Mouse (Mus musculus) liver, embryonic 16.5 days (tissue): ENCODE data around the gene Ptpn22. TPM values are rescaled to one million over a fixed set of nuclear protein-coding genes. Genes with fewer than 3 reads are reported as not detected.
"Not testable (repeated sequence)": the region's sequence is repeated elsewhere in the genome, so short reads cannot be mapped to it uniquely, and the experiment has no call there.

Source experiments
- ATAC-seq: fragments of 200-750 bp; cut with Nextera tagmentation; 2 replicates; pipeline ENCODE4 v1.8.0; 2017; ENCODE audit warnings: low read depth, mild to moderate bottlenecking, moderate number of reproducible peaks, moderate library complexity
- H3K27ac ChIP-seq: fragments of 300-500 bp; sonication (generic); 2 replicates; pipeline ENCODE4 v1.5.1; 2014; ENCODE audit warnings: mild to moderate bottlenecking, low read length
- H3K27me3 ChIP-seq: fragments of 300-500 bp; sonication (generic); 2 replicates; pipeline ENCODE4 v1.6.1; 2014; ENCODE audit warnings: low read depth, low read length, mixed read lengths; ENCODE audit not compliant: control insufficient read depth, insufficient read depth
- H3K36me3 ChIP-seq: fragments of 300-500 bp; sonication (generic); 2 replicates; pipeline ENCODE4 v1.6.1; 2014; ENCODE audit warnings: mild to moderate bottlenecking; ENCODE audit not compliant: control insufficient read depth, insufficient read depth
- H3K4me1 ChIP-seq: fragments of 300-500 bp; sonication (generic); 2 replicates; pipeline ENCODE4 v1.6.1; 2014; ENCODE audit warnings: low read depth, low read length, mixed read lengths; ENCODE audit not compliant: control insufficient read depth
- H3K4me2 ChIP-seq: fragments of 300-500 bp; sonication (generic); 2 replicates; pipeline ENCODE4 v1.6.1; 2014; ENCODE audit warnings: low read depth, low read length, mixed read lengths
- H3K4me3 ChIP-seq: fragments of 300-500 bp; sonication (generic); 2 replicates; pipeline ENCODE4 v1.5.1; 2014; ENCODE audit warnings: low read depth, mild to moderate bottlenecking, low read length
- H3K9ac ChIP-seq: fragments of 300-500 bp; sonication (generic); 2 replicates; pipeline ENCODE4 v1.6.1; 2014; ENCODE audit warnings: low read depth, low read length
- H3K9me3 ChIP-seq: fragments of 300-500 bp; sonication (generic); replicated peaks from 2 replicates; pipeline ENCODE4 v1.6.1; 2016; ENCODE audit warnings: low read length; ENCODE audit not compliant: control insufficient read depth
- WGBS: fragments of 180-500 bp; shearing (Covaris S2); extraction: QIAGEN DNeasy Blood & Tissue Kit; methylation state at CpG from one replicate; pipeline ENCODE4 v1.1.7; 2014; ENCODE audit not compliant: insufficient replicate concordance; 5-methylcytosine and 5-hydroxymethylcytosine counted together
- polyA plus RNA-seq: library from polyadenylated mRNA; unstranded; fragments of >200 nt; fragmentation: Nextera tagmentation; extraction: Ambion mirVana; gene quantifications from 2 replicates; pipeline ENCODE4 v1.2.1, GENCODE M21; 2015

The Ptpn22 gene
- 3.0 and 3.8 TPM in 2 replicates for polyA plus RNA-seq

GRCm38 (mm10) chr3:103858881-103859801, at the start of gene Ptpn22:
Gene Ptpn22 (plus strand): TSS chr3:103859795.
- peak within 1 kb of the TSS; percentile 82 for H3K27ac ChIP-seq
- no peaks in the 10 kb centered on the region for H3K9me3 ChIP-seq
- H3K36me3 ChIP-seq = no peaks in the 10 kb centered on the region
- H3K4me3 ChIP-seq = peak within 1 kb of the TSS; percentile 41
- peak within 1 kb of the TSS; percentile 17 for H3K4me2 ChIP-seq
- no peaks in the 10 kb centered on the region for H3K27me3 ChIP-seq
- peak; percentile 63 for ATAC-seq
- WGBS = 19% methylated on average over 12 of the region's 12 CpGs
- 0 out of 2 replicates have a peak within 1 kb of the TSS, but pooled peaks have one; percentile 5 for H3K9ac ChIP-seq
- H3K4me1 ChIP-seq = no peaks in the 10 kb centered on the region; the same call in 1 of the 2 replicates

DNA sequence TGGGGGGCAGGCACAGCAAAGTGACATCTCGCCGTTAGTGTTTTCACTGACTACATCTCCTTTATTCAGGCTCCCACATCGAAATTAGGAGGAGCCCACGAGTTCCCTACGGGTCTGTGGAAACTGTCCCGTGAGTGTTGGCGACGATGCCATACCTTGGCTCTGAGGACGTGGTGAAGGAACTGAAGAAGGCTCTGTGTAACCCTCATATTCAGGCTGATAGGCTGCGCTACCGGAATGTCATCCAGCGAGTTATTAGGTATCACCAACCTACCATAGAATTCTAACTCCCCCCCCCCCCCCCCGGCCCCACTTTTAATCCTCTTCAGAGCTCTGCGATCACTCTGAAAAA, 49.8 kb upstream of the Ptpn22 start:
- Histone ChIP-seq H3K9me3 (no peaks in the 10 kb centered on the region), H3K4me2 (peak overlapping the region; percentile 76), H3K27ac (peak overlapping the region; percentile 99), H3K36me3 (peaks cover 28% of the 10 kb centered on the region), H3K4me1 (peaks cover 38% of the 10 kb centered on the region), H3K4me3 (peak overlapping the region; percentile 94), H3K9ac (peak overlapping the region; percentile 96), H3K27me3 (no peaks in the 10 kb centered on the region)
- ATAC-seq = peak; percentile 49
- WGBS = 1% methylated on average over 14 of the region's 14 CpGs

DNA sequence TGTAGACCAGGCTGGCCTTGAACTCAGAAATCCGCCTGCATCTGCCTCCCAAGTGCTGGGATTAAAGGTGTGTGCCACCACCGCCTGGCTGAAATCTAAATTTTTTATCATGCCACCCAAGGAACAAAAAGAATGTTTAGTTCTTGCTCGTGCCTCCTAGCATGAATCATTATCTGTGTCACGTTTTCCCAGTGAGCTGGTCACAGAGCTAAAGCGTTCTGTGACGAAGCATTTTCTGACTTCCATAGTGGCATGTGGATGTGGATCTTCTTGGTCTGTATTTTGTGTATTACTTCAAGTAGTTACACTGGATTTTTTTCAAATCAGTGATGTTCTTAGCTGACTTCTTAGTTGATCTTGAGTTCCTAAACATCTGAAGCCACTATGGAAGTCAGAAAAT, 48.6 kb upstream of the Ptpn22 start:
- Histone ChIP-seq H3K27ac (peak overlapping the region; percentile 83), H3K4me2 (peak overlapping the region; percentile 76), H3K36me3 (peaks cover 31% of the 10 kb centered on the region), H3K4me3 (peak overlapping the region; percentile 94), H3K4me1 (peaks cover 30% of the 10 kb centered on the region), H3K9ac (peak overlapping the region; percentile 37; the same call in 1 of the 2 replicates), H3K27me3 (no peaks in the 10 kb centered on the region), H3K9me3 (no peaks in the 10 kb centered on the region)
- ATAC-seq = peak; percentile 22; the same call in 1 of the 2 replicates
- 58% methylated on average over 6 of the region's 6 CpGs for WGBS

DNA sequence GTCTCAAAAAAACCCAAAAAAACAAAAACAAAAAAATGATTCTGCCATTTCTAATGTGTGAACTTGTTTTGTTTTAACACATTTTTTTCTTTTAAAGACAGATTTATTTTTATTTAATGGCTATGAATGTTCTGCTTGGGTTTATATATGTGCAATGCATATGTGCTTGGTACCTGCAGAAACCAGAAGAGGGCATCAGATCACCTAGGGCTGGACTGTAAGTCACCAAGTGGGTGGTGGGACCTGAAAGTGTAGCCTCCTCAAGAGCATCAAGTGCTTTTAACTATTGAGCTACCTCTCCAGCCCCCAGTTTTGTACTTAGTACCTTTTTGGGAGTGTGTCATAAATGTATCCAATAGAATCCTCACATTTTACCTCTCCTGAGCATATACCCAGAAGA, 32.0 kb upstream of the Ptpn22 start:
- no peak overlapping the region for H3K4me3 ChIP-seq
- no peak overlapping the region for H3K27ac ChIP-seq
- no peaks in the 10 kb centered on the region for H3K27me3 ChIP-seq
- H3K4me1 ChIP-seq = peaks cover 8% of the 10 kb centered on the region
- H3K4me2 ChIP-seq = no peak overlapping the region
- H3K36me3 ChIP-seq = no peaks in the 10 kb centered on the region; the same call in 1 of the 2 replicates
- no peak overlapping the region for H3K9ac ChIP-seq
- H3K9me3 ChIP-seq = no peaks in the 10 kb centered on the region
- ATAC-seq = no peak

- Histone ChIP-seq H3K4me3 (no peak overlapping the region), H3K36me3 (no peaks in the 10 kb centered on the region), H3K4me2 (no peak overlapping the region), H3K27me3 (no peaks in the 10 kb centered on the region), H3K9me3 (no peaks in the 10 kb centered on the region), H3K4me1 (peaks cover 12% of the 10 kb centered on the region), H3K27ac (no peak overlapping the region), H3K9ac (no peak overlapping the region)
- no peak for ATAC-seq
- 78% methylated on average over 3 of the region's 3 CpGs for WGBS
Observed at GRCm38 (mm10) chr3:103829036-103829435, 30.6 kb upstream of the Ptpn22 start.

GRCm38 (mm10) chr3:103830681-103831080, 28.9 kb upstream of the Ptpn22 start:
- H3K4me1 ChIP-seq = peaks cover 12% of the 10 kb centered on the region
- not testable (repeated sequence) for H3K27me3 ChIP-seq, H3K9ac ChIP-seq, H3K4me2 ChIP-seq, H3K9me3 ChIP-seq, ATAC-seq, H3K4me3 ChIP-seq, H3K27ac ChIP-seq, H3K36me3 ChIP-seq
- 74% methylated on average over 1 of the region's 1 CpGs for WGBS

DNA sequence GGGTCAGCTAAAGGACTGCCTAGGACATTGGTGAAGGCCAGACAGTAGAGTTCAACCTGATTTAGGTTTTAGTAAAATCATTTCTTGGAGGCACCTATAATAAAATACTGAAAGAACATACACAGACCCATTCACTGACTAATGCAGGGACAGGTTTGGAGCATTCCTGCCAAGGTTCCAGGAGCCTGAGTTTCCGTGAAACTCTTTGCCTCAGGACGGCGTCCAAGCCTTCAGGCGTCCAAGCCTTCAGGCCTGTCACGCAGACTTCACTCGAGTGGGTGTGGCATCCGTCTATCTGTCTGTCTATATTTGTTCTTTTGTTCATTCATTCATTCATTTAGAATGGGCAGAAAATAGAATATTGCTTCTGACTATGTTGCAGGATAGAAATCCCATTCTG, 28.4 kb upstream of the Ptpn22 start:
- H3K4me1 ChIP-seq = peaks cover 12% of the 10 kb centered on the region
- no peaks in the 10 kb centered on the region for H3K27me3 ChIP-seq
- no peak overlapping the region for H3K4me3 ChIP-seq
- H3K36me3 ChIP-seq = no peaks in the 10 kb centered on the region
- no peak overlapping the region for H3K4me2 ChIP-seq
- no peak overlapping the region for H3K27ac ChIP-seq
- no peak overlapping the region for H3K9ac ChIP-seq
- H3K9me3 ChIP-seq = no peaks in the 10 kb centered on the region
- no peak for ATAC-seq
- WGBS = 74% methylated on average over 7 of the region's 7 CpGs

DNA sequence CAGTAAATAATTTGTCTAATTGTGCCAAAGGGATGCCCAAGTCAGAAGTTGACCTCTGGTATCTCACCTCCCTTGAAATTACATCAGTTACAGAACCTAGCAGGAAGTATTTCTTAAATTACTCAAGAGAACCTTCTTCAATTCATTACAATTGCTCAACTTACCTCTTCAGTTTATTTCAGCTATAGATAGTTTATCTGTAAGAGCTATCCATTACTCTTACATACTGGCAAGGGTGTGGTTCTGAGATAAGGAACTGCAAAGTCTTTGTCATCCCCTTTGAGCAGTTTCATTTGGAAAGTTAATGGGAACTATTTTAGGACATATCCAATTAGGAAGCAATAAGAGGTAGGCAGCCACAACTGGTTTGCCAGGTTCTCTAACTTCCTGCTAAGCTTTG, 27.2 kb upstream of the Ptpn22 start, which contains the start of gene Bcl2l15:
Bcl2l15 (plus strand) TSS at position 176 of the 400 bp plus-strand sequence.
- Histone ChIP-seq H3K4me1 (peaks cover 12% of the 10 kb centered on the region), H3K36me3 (no peaks in the 10 kb centered on the region), H3K9ac (no peak within 1 kb of the TSS), H3K9me3 (no peaks in the 10 kb centered on the region), H3K4me3 (peak within 1 kb of the TSS; percentile 10; the same call in 1 of the 2 replicates), H3K4me2 (peak within 1 kb of the TSS; percentile 28), H3K27ac (peak within 1 kb of the TSS; percentile 39; the same call in 1 of the 2 replicates), H3K27me3 (no peaks in the 10 kb centered on the region)
- ATAC-seq = peak; percentile 73

DNA sequence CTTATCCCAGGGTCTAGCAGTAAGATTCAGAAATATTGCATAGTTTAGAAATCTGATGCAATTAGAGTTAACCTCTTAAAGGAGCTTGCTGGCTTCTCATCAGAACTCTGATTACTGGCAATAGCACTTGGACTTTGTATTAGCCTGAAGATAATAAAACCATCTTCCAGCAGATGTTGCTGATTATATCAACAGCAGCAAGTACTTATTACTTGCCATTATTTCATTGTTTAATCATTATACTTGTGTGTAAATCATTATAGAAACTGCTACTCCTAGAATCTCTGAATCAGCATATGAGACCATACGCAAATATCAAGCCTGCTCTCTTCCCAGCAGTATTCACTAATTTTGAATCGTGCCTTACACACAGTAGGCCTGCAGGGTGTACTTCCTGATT, 25.6 kb upstream of the Ptpn22 start:
- H3K9ac ChIP-seq = no peak overlapping the region
- H3K27me3 ChIP-seq = no peaks in the 10 kb centered on the region
- no peak overlapping the region for H3K27ac ChIP-seq
- H3K9me3 ChIP-seq = no peaks in the 10 kb centered on the region
- H3K36me3 ChIP-seq = no peaks in the 10 kb centered on the region
- 82% methylated on average over 2 of the region's 2 CpGs for WGBS
- no peak overlapping the region for H3K4me3 ChIP-seq
- H3K4me2 ChIP-seq = no peak overlapping the region
- ATAC-seq = no peak
- peaks cover 12% of the 10 kb centered on the region for H3K4me1 ChIP-seq
